In the genomic region with DNA sequence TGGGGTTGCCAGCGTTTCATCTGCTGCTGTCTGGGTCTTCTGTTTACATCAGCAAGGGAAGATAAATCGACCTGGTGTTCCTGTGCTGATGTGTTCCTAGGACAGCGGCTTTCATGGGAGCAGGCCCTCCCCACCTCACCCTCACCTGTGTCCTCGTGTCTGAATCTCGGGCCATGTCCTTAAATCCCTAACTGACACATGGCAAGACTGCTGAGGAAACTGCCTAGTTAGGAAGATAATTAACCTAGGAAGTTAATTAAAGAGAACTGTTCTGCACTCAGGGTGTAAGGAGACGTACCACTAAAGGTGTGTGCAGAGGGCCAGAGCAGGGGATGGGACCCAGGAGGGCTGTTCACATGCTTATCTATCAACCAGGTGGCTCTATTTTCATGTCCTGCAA, we compare ENCODE assay signal across 28 mouse cellular contexts. TPM values are rescaled to one million over a fixed set of nuclear protein-coding genes. Genes with fewer than 3 reads are reported as not detected.
DNase-seq lines count a peak whose midpoint lies in the region; ATAC-seq and TF ChIP-seq lines count a peak whose summit lies in the region.
"Had no signal": no experiment of that assay in that cellular context is flagged by ENCODE, and none has a peak within 500 bp of the region (broad histone marks: within the 10 kb centered on the region; RNA-seq: fewer than 3 reads in every experiment).

No protein-coding gene starts in this region.

- H3K9ac ChIP-seq in intestine, embryonic 16.5 days (ENCODE audit: low read depth, low read length) = no peak overlapping the region
- H3K9ac ChIP-seq: forebrain, embryonic 12.5 days; heart, embryonic 15.5 days; limb, embryonic 13.5 days; liver, embryonic 12.5 days; midbrain, embryonic 13.5 days had no signal

- H3K27ac ChIP-seq in heart, embryonic 10.5 days = no peak overlapping the region; the same call in 1 of the 2 replicates
- H3K27ac ChIP-seq in intestine, embryonic 16.5 days (ENCODE audit: low read length) = no peak overlapping the region
- H3K27ac ChIP-seq: forebrain, embryonic 12.5 days; heart, embryonic 15.5 days; hindbrain, embryonic 10.5 days; hindbrain, postnatal 0 days; limb, embryonic 13.5 days; liver, embryonic 12.5 days; midbrain, embryonic 13.5 days had no signal

- WGBS in heart, embryonic 10.5 days = 41% methylated on average over 6 of the region's 6 CpGs
- 41% methylated on average over 6 of the region's 6 CpGs for WGBS in intestine, embryonic 16.5 days

- peaks cover 9% of the 10 kb centered on the region; the same call in 1 of the 2 replicates for H3K36me3 ChIP-seq in heart, embryonic 10.5 days
- peaks cover 40% of the 10 kb centered on the region for H3K36me3 ChIP-seq in E14TG2a.4 (ENCODE audit: insufficient read depth, low read length)
- H3K36me3 ChIP-seq in intestine, embryonic 16.5 days (ENCODE audit: control insufficient read depth, insufficient read depth, low read length) = no peaks in the 10 kb centered on the region
- H3K36me3 ChIP-seq: G1E; heart, embryonic 15.5 days; hindbrain, embryonic 10.5 days; liver, embryonic 12.5 days; midbrain, embryonic 13.5 days had no signal

- peak overlapping the region; percentile 22; the same call in 1 of the 2 replicates for H3K4me3 ChIP-seq in heart, embryonic 10.5 days
- H3K4me3 ChIP-seq in E14TG2a.4 (replicated peaks; ENCODE audit: low read length) = peak overlapping the region; percentile 35
- H3K4me3 ChIP-seq in intestine, embryonic 16.5 days (ENCODE audit: low read length) = no peak overlapping the region
- H3K4me3 ChIP-seq: forebrain, embryonic 12.5 days; heart, embryonic 15.5 days; hindbrain, embryonic 10.5 days; limb, embryonic 13.5 days; liver, embryonic 12.5 days; midbrain, embryonic 13.5 days had no signal

- TF ChIP-seq CTCF in E14TG2a.4 (conservative IDR thresholded peaks at IDR 0.05; ENCODE audit: low read length) = no peak

- intact Hi-C loops in heart, postnatal 10 days (cut with DNase I) = no loop called here

- no peaks in the 10 kb centered on the region for H3K27me3 ChIP-seq in heart, embryonic 10.5 days (ENCODE audit: insufficient read depth, poor library complexity, severe bottlenecking)
- H3K27me3 ChIP-seq in E14TG2a.4 (ENCODE audit: insufficient read depth, low read length) = no peaks in the 10 kb centered on the region
- H3K27me3 ChIP-seq in intestine, embryonic 16.5 days (replicated peaks; ENCODE audit: control insufficient read depth, insufficient read depth, low read length) = no peaks in the 10 kb centered on the region
- H3K27me3 ChIP-seq: forebrain, embryonic 12.5 days; heart, embryonic 15.5 days; limb, embryonic 13.5 days; Patski had no signal

- no peaks in the 10 kb centered on the region for H3K9me3 ChIP-seq in heart, embryonic 10.5 days
- no peaks in the 10 kb centered on the region for H3K9me3 ChIP-seq in E14TG2a.4 (ENCODE audit: low read length)
- H3K9me3 ChIP-seq in intestine, embryonic 16.5 days (ENCODE audit: control insufficient read depth, low read length) = no peaks in the 10 kb centered on the region
- H3K9me3 ChIP-seq: forebrain, embryonic 12.5 days; G1E; heart, embryonic 15.5 days; hindbrain, embryonic 10.5 days; limb, embryonic 13.5 days; liver, embryonic 12.5 days; midbrain, embryonic 13.5 days had no signal

- peaks cover 40% of the 10 kb centered on the region for H3K4me1 ChIP-seq in heart, embryonic 10.5 days
- peaks cover 99% of the 10 kb centered on the region for H3K4me1 ChIP-seq in E14TG2a.4 (replicated peaks; ENCODE audit: low read depth, low read length)
- peaks cover 19% of the 10 kb centered on the region; the same call in 1 of the 2 replicates for H3K4me1 ChIP-seq in intestine, embryonic 16.5 days (ENCODE audit: control insufficient read depth, insufficient read depth, low read length)
- H3K4me1 ChIP-seq: liver, embryonic 12.5 days had no signal

- H3K4me2 ChIP-seq in intestine, embryonic 16.5 days (ENCODE audit: low read depth, low read length) = no peak overlapping the region
- H3K4me2 ChIP-seq: forebrain, embryonic 12.5 days; heart, embryonic 15.5 days; limb, embryonic 13.5 days; liver, embryonic 12.5 days; midbrain, embryonic 13.5 days had no signal

- DNase-seq in heart, embryonic 10.5 days (ENCODE audit: low spot score) = no peak
- no peak for DNase-seq in heart, postnatal 10 days
- peak; percentile 63 for DNase-seq in kidney, adult 9 months
- DNase-seq in kidney, postnatal 36 days = no peak
- DNase-seq in right cerebral cortex, adult 18-20 months = no peak
- no peak for DNase-seq in retina, embryonic 14.5 days (ENCODE audit: low spot score)
- DNase-seq: adrenal gland, adult 2 months; cerebellum, adult 11 months; cerebellum, adult 9-11 months; gastrocnemius, postnatal 25 days; kidney, postnatal 25 days; layer of hippocampus, adult 9-11 months; lung, adult 18-20 months; lung, postnatal 14 days; retina, postnatal 1 day; thymus, adult 18-20 months; thymus, postnatal 36 days had no signal

- ATAC-seq in intestine, embryonic 16.5 days = 0 out of 2 replicates have a peak, but pooled peaks have one; percentile 27
- ATAC-seq: hindbrain, postnatal 0 days; liver, embryonic 12.5 days; midbrain, embryonic 13.5 days; Patski had no signal

RNA-seq across cellular contexts. Expression of a gene that starts 48.7 kb away (rescaled TPM):
- polyA plus RNA-seq in heart, embryonic 10.5 days (2016; fragmentation: Nextera tagmentation; extraction: Ambion mirVana) = 93.7 and 111 TPM in 2 replicates
- total RNA-seq in heart, postnatal 10 days (2021) = 10 to 100 TPM; 95.3 to 98.2 TPM
- 22.6 and 28.0 TPM in 2 replicates for polyA plus RNA-seq in intestine, embryonic 16.5 days (2015; fragmentation: Nextera tagmentation; extraction: Ambion mirVana)
